Mouse (Mus musculus): ENCODE data around the gene Tada3.
"Not testable (repeated sequence)": the region's sequence is repeated elsewhere in the genome, so short reads cannot be mapped to it uniquely, and the experiment has no call there.

Gene Tada3

DNA sequence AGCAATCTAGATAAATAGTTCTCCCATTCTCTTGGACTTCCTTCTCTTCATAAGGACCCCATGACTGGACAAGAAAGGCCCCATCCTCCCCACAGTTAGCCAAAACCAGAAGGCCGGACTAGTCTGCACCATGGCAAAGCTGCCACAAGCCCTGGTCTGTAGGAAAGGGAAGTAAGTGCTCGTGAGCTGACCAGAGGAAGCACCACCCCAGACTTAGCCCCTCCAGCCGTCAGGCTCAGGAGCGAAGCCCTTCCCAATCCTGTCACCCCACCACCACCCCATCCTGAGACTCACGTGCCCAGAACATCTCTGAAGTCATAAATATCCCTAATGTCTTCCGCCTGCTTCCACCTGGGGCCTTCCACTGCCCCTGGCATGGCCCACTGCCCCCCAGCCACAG is 36.1 kb downstream of the Tada3 start:
- DNase-seq, result no peak

- DNase-seq, result peak; percentile 32 to 36
Observed at GRCm38 (mm10) chr6:113336852-113337620, 40.6 kb downstream of the Tada3 start.

DNA sequence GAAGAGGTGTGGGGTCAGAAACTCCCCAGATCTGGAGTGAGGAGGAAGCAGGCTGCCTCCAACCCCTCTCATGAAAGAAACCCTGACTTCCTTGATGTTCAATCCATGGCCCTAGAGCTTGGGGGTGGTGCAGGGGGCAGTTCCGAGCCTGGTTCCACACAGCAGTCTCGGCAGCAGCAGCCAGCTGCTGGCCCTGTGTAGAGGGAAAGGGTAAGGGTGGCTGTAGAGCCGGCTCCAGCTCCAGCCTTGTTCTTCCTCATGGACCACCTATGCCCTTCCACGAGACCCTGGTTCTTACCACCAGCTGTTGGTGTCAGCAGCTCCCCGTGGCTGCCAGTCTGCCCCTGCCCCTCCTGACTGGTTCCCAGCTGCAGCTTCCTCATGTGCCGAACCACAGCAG is 43.5 kb downstream of the Tada3 start:
- no peak for DNase-seq

GRCm38 (mm10) chr6:113333137-113333950 is 44.3 kb downstream of the Tada3 start:
- peak; percentile 62 to 71 for DNase-seq

GRCm38 (mm10) chr6:113332734-113333133 is 44.9 kb downstream of the Tada3 start:
- not testable (repeated sequence) for DNase-seq

- no peak for DNase-seq
Observed at GRCm38 (mm10) chr6:113331721-113332120, 46.0 kb downstream of the Tada3 start.

- no peak for DNase-seq
Observed at GRCm38 (mm10) chr6:113330547-113330946, 47.1 kb downstream of the Tada3 start.

DNA sequence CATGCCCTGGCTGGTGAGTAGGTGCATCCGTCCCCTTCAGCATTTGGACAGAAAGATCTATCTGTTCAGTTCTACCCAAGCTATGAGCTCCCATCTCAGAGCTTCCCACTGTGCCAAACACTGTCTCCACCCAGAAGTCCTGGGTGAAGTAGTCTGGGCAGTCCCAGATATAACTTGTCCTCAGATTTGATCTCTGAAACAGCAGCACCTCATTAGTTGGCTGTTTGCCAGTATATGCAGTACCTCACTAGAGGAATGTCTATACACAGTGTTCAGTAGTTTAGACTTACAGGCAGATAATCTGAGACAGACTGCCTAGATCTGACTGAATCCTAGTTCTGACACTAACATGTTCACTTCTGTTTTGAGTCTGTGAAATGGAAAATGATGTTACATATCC is 48.3 kb downstream of the Tada3 start:
- no peak for DNase-seq

GRCm38 (mm10) chr6:113326533-113327315 is 51.0 kb downstream of the Tada3 start, which contains the start of gene Ogg1:
Gene Ogg1, plus strand, starts transcription at chr6:113326972.
- DNase-seq, result peak; percentile 96 to 98
